Mouse (Mus musculus) kidney, postnatal 0 days (tissue): Measurements from ENCODE around the gene Ramp3. TPM values are rescaled to one million over a fixed set of nuclear protein-coding genes. Genes with fewer than 3 reads are reported as not detected.
A peak's percentile ranks its signal among the peaks of the same experiment; 100 is the strongest.

Experiments
- ATAC-seq: fragments of 200-750 bp; cut with Nextera tagmentation; replicated peaks from 2 replicates; pipeline ENCODE4 v1.8.0; 2017; ENCODE audit warnings: low read depth, moderate number of reproducible peaks, moderate TSS enrichment, moderate library complexity; ENCODE audit not compliant: low FRiP score
- DNase-seq: peaks from one replicate; pipeline ENCODE4 v3.0.0-alpha.2; 2016; ENCODE audit warnings: low spot score
- H3K27ac ChIP-seq: fragments of 300-500 bp; sonication (generic); 2 replicates; pipeline ENCODE4 v1.5.1; 2014; ENCODE audit warnings: mild to moderate bottlenecking
- H3K27me3 ChIP-seq: fragments of 300-500 bp; sonication (generic); 2 replicates; pipeline ENCODE4 v1.6.1; 2014; ENCODE audit warnings: low read length, mixed read lengths; ENCODE audit not compliant: insufficient read depth
- H3K36me3 ChIP-seq: fragments of 300-500 bp; sonication (generic); 2 replicates; pipeline ENCODE4 v1.6.1; 2014; ENCODE audit warnings: low read length, mixed read lengths; ENCODE audit not compliant: insufficient read depth
- H3K4me1 ChIP-seq: fragments of 300-500 bp; sonication (generic); replicated peaks from 2 replicates; pipeline ENCODE4 v1.6.1; 2014; ENCODE audit warnings: antibody characterized with exemption, low read length, mixed read lengths; ENCODE audit not compliant: insufficient read depth
- H3K4me2 ChIP-seq: fragments of 300-500 bp; sonication (generic); 2 replicates; pipeline ENCODE4 v1.6.1; 2014; ENCODE audit warnings: mild to moderate bottlenecking, low read length, moderate library complexity, mixed read lengths
- H3K4me3 ChIP-seq: fragments of 300-500 bp; sonication (generic); replicated peaks from 2 replicates; pipeline ENCODE4 v1.5.1; 2014; ENCODE audit warnings: low read depth, low read length
- H3K9ac ChIP-seq: fragments of 300-500 bp; sonication (generic); 2 replicates; pipeline ENCODE4 v1.6.1; 2014; ENCODE audit warnings: low read depth, low read length
- H3K9me3 ChIP-seq: fragments of 300-500 bp; sonication (generic); replicated peaks from 2 replicates; pipeline ENCODE4 v1.6.1; 2016; ENCODE audit warnings: low read length, inconsistent platforms, mixed read lengths
- CTCF ChIP-seq: IDR thresholded peaks from 2 replicates; pipeline ENCODE4 v1.5.1; 2016; ENCODE audit warnings: antibody characterized with exemption, low read depth, mild to moderate bottlenecking, moderate library complexity
- WGBS: fragments of 180-500 bp; shearing (Covaris S2); extraction: QIAGEN DNeasy Blood & Tissue Kit; methylation state at CpG from one replicate; pipeline ENCODE4 v1.1.7; 2014; 5-methylcytosine and 5-hydroxymethylcytosine counted together
- polyA plus RNA-seq: library from polyadenylated mRNA; unstranded; fragments of >200 nt; fragmentation: Nextera tagmentation; extraction: Ambion mirVana; gene quantifications from 2 replicates; pipeline ENCODE4 v1.2.1, GENCODE M21; 2015

The Ramp3 gene
- 25.0 and 26.5 TPM in 2 replicates for polyA plus RNA-seq

DNA sequence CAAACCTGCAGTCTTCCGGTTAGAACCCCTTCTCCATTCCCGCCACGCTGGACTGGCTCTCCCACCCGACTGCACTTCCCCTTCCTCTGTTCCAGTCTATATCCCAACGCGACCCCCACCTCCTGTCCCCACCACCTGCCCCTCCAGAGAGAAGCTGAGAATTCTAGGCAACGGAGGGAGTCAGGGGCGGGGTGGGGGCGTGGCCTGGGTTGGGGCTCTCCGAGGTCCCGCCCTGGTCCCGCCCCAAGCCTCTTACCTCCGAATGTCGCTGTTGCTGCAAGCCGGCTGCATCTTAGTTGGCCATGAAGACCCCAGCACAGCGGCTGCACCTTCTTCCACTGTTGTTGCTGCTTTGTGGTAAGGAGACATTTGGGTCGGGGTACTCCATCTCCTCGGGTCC is at the start of gene Ramp3:
TSS of gene Ramp3 (plus strand) at position 251 of the 400 bp plus-strand sequence.
- DNase-seq (peak; percentile 82), ATAC-seq (peak; percentile 55; the same call in 1 of the 2 replicates)
- H3K4me3 ChIP-seq, result peak within 1 kb of the TSS; percentile 39
- H3K4me2 ChIP-seq, result peak within 1 kb of the TSS; percentile 76
- 0% methylated on average over 18 of the region's 18 CpGs for WGBS
- H3K27ac ChIP-seq, result no peak within 1 kb of the TSS
- H3K36me3 ChIP-seq, result no peaks in the 10 kb centered on the region
- TF ChIP-seq CTCF, result no peak
- H3K27me3 ChIP-seq, result no peaks in the 10 kb centered on the region
- 0 out of 2 replicates have a peak, but pooled peaks cover 5% of the 10 kb centered on the region for H3K4me1 ChIP-seq
- H3K9me3 ChIP-seq, result no peaks in the 10 kb centered on the region
- peak within 1 kb of the TSS; percentile 44 for H3K9ac ChIP-seq

DNA sequence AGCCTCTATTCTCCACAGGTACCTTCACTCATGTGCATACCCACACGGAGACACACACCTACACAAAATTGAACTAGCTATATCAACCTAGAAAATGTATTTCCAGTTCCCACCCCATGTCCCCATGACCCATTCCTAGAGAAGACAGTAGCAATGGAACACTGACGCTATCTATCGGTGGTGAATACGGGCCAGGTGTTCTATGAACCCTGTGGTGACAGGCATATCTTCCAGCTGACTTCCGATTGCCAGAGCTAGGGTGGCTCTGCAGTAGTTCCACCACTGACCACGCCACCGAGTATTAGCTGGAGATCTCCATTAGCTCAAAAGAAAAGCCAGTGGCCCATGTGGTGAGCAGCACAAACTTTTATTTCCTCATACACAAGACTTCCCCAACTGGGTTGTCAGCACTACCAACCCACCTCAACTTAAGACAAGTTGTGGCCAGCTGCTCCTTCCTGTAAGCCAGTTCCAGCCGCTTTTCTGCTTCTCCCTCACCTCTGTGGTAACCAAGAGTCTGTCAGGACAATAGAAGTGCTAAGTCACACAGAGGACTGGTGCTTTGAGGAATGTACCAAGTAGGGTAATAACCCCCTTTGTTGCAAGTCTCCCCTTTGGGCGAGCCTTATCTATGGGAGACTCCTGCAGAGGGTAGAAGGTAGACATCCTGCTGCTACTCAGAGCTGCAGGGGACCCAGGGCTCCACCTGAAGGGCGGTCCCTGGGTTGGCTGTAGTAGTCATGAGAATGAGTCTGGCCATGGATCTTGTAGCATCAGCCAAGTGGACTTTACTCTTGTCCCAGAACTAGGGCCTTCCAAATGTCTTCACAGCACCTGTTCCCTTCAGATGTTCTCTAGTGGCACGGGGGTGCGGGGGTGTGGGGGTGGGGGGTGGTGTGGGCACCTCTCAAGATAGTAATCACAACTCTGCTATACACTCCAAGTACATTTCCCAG is 42.8 kb upstream of the Ramp3 start:
- TF ChIP-seq CTCF, result no peak
- no peak for DNase-seq
- Histone ChIP-seq H3K4me1 (no peaks in the 10 kb centered on the region), H3K4me2 (no peak overlapping the region), H3K27me3 (no peaks in the 10 kb centered on the region), H3K27ac (no peak overlapping the region), H3K9ac (no peak overlapping the region), H3K4me3 (no peak overlapping the region), H3K36me3 (peaks cover 68% of the 10 kb centered on the region), H3K9me3 (no peaks in the 10 kb centered on the region)
- 92% methylated on average over 12 of the region's 12 CpGs for WGBS
- 0 out of 2 replicates have a peak, but pooled peaks have one; percentile 26 for ATAC-seq

DNA sequence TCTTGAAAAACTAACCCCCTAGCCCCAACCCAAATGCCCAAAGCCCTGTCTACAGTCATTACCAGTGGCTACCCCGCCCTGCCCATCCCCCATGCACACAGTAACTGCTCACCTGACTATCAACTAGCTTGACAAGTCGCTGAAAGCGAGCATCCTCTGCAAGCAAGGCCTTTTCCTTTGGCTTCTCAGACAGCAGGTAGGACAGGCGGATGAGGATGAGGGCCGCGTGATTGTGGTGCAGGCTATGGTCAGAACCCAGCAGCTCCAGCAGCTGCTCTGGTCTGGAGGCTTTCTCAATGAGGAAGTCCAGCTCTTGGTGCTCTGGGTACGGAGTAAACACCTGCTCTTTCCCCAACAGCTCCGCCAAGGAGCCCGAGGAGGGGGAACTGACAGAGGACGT is 34.6 kb upstream of the Ramp3 start:
- no peak for DNase-seq
- Histone ChIP-seq H3K4me2 (no peak overlapping the region), H3K27me3 (no peaks in the 10 kb centered on the region), H3K9me3 (no peaks in the 10 kb centered on the region), H3K4me1 (peaks cover 9% of the 10 kb centered on the region; the same call in 1 of the 2 replicates), H3K36me3 (peaks cover 53% of the 10 kb centered on the region), H3K4me3 (no peak overlapping the region), H3K27ac (no peak overlapping the region), H3K9ac (no peak overlapping the region)
- TF ChIP-seq CTCF, result no peak
- WGBS, result 86% methylated on average over 10 of the region's 10 CpGs
- no peak for ATAC-seq

DNA sequence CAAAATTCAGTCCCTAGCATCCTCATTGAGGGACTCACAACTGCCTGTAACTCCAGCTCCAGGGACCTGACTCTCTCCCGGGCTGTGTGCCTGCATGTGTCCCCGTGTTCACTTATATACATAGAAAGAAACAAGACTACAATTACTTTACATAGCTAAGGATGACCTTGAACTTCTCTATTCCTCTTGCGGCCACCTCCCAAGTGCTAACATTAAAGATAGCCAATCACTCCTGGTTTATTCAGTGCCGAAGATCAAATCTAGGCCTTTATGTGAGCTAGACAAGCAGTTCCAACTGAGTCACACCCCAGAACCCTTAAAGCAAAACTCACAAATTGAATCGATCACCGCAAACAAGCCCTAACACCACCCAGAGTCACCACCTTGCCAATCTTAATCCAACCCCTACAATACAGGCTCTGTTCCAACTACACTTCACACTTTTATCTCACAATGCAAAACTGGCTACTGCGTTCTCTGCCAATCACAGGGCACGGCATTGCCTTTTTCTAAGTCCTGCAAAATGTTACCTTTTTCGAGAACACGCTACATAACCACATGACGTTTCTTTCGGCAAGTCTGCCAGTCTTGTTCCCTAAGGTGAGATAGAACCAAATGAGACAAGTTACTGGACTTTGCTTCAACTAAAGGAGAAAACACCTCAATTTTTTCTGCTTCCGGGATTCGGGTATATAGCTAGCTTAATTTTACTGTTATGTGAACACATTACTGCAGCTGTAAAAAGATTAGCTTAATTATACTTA is 33.5 kb upstream of the Ramp3 start:
- Histone ChIP-seq H3K4me1 (peaks cover 9% of the 10 kb centered on the region; the same call in 1 of the 2 replicates), H3K36me3 (peaks cover 42% of the 10 kb centered on the region), H3K4me3 (peak overlapping the region; percentile 87), H3K9ac (peak overlapping the region; percentile 73), H3K27me3 (no peaks in the 10 kb centered on the region), H3K4me2 (peak overlapping the region; percentile 83), H3K9me3 (no peaks in the 10 kb centered on the region), H3K27ac (no peak overlapping the region)
- ATAC-seq (no peak), DNase-seq (no peak)
- TF ChIP-seq CTCF, result no peak
- WGBS, result 65% methylated on average over 14 of the region's 14 CpGs

DNA sequence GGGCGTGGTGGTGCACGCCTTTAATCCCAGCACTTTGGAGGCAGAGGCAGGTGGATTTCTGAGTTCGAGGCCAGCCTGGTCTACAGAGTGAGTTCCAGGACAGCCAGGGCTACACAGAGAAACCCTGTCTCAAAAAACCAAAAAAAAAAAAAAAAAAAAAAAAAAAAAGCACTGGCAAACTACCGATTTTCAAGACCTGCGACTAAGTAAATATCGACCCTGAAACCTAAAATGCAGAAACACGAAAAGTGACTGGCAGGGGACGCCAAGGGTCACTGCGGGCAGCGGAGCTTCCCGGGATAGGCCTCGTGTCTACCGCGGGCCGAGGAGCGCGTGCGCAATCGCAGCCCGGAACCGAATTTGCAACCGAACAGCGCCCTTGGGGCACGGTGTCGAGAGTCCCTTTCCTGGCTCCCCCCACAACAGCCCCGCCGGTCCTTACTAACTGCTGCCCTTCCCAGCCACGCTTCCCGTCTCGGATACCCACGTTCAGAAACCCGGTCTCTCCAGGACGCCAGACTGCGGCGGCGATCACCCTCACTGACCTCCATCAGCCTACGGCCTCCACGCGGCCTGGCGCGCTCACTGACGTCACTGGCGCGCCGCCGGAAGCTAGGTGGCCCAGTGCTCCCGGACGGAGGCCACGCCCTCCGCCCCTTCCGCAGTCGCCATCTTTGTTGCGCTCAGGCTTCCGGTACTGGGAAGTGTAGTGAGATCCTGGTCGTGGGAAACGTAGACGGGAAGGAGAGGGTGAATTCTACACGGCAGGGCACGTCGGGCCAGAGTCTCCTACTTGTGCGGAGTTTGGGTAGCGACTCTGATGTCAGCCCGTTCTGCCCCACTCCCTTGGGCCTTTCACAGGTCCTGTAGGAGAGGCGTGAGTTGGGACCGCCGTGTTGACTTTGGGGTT is 32.6 kb upstream of the Ramp3 start, which contains the start of gene Tbrg4:
TSS of gene Tbrg4 (minus strand) at position 590 of the 910 bp plus-strand sequence.
- ATAC-seq (peak; percentile 92), DNase-seq (peak; percentile 96)
- H3K27ac ChIP-seq, result peak within 1 kb of the TSS; percentile 92
- TF ChIP-seq CTCF, result no peak
- H3K36me3 ChIP-seq, result peaks cover 33% of the 10 kb centered on the region
- H3K4me3 ChIP-seq, result peak within 1 kb of the TSS; percentile 87
- peak within 1 kb of the TSS; percentile 73 for H3K9ac ChIP-seq
- H3K27me3 ChIP-seq, result no peaks in the 10 kb centered on the region
- H3K9me3 ChIP-seq, result no peaks in the 10 kb centered on the region
- under 1% methylated on average over 65 of the region's 66 CpGs for WGBS
- peak within 1 kb of the TSS; percentile 83 for H3K4me2 ChIP-seq
- H3K4me1 ChIP-seq, result peaks cover 9% of the 10 kb centered on the region; the same call in 1 of the 2 replicates
